In the genomic region with DNA sequence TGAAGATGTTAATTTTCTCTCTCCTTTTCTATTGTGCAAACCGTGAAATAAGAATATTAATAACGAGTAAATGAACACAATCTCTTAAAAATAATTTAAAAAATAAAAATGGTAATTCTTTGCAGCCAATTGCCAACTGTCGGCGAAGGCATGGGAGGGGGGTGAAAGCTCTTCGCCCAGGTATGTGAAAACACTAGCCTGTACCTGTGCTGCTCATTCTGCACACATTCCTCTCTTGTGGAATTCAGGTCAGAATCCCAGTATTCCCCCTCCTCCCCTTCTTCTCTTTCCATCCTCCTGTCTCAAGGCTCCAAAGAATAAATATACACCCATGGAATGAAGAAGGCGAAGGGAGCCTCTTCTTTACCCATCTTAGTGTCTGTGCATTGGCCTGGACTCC, we compare ENCODE assay signal across 25 mouse cellular contexts. TPM values are rescaled to one million over a fixed set of nuclear protein-coding genes. Genes with fewer than 3 reads are reported as not detected.
DNase-seq lines count a peak whose midpoint lies in the region; ATAC-seq and TF ChIP-seq lines count a peak whose summit lies in the region.
"Had no signal": no experiment of that assay in that cellular context is flagged by ENCODE, and none has a peak within 500 bp of the region (broad histone marks: within the 10 kb centered on the region; RNA-seq: fewer than 3 reads in every experiment).

No protein-coding gene starts in this region.

- no peak for TF ChIP-seq CTCF in lung, postnatal 0 days (IDR thresholded peaks at IDR 0.05)

- 71% methylated on average over 6 of the region's 6 CpGs for WGBS in heart, embryonic 10.5 days
- 80% methylated on average over 6 of the region's 6 CpGs for WGBS in heart, embryonic 12.5 days
- 64% methylated on average over 6 of the region's 6 CpGs for WGBS in lung, embryonic 15.5 days
- 60% methylated on average over 6 of the region's 6 CpGs for WGBS in lung, postnatal 0 days

- H3K4me1 ChIP-seq in heart, embryonic 10.5 days, result peaks cover 6% of the 10 kb centered on the region; the same call in 1 of the 2 replicates
- 0 out of 2 replicates have a peak, but pooled peaks cover 8% of the 10 kb centered on the region for H3K4me1 ChIP-seq in heart, embryonic 12.5 days (replicated peaks)
- H3K4me1 ChIP-seq in lung, embryonic 15.5 days, result no peaks in the 10 kb centered on the region
- no peaks in the 10 kb centered on the region for H3K4me1 ChIP-seq in lung, postnatal 0 days (ENCODE audit: insufficient read depth, low read depth, low read length)
- H3K4me1 ChIP-seq: embryonic facial prominence, embryonic 10.5 days; embryonic facial prominence, embryonic 12.5 days; forebrain, embryonic 13.5 days had no signal

- no peak overlapping the region for H3K9ac ChIP-seq in heart, embryonic 12.5 days
- H3K9ac ChIP-seq in lung, embryonic 15.5 days, result no peak overlapping the region
- H3K9ac ChIP-seq in lung, postnatal 0 days (replicated peaks; ENCODE audit: low read depth), result no peak overlapping the region
- H3K9ac ChIP-seq: embryonic facial prominence, embryonic 12.5 days; forebrain, embryonic 13.5 days had no signal

- no peak for TF ChIP-seq EP300 in lung, postnatal 0 days (IDR thresholded peaks at IDR 0.05)

- DNase-seq in heart, embryonic 10.5 days (ENCODE audit: low spot score), result no peak
- no peak for DNase-seq in heart, postnatal 25 days (ENCODE audit: low spot score)
- no peak for DNase-seq in heart, postnatal 4 days
- no peak for DNase-seq in lung, adult 18-20 months
- DNase-seq in lung, postnatal 0 days (ENCODE audit: low spot score), result peak; percentile 10
- DNase-seq in lung, postnatal 36 days, result no peak
- DNase-seq: adrenal gland, adult 8-10 months; adrenal gland, postnatal 14 days; adrenal gland, postnatal 36 days; B cell, adult 2 months; cerebellum, adult 11-12 months; cerebellum, adult 2 months; cerebellum, adult 9-10 months; cerebellum, postnatal 10 days; cerebellum, postnatal 25 days had no signal

- no peaks in the 10 kb centered on the region for H3K9me3 ChIP-seq in heart, embryonic 10.5 days
- H3K9me3 ChIP-seq in heart, embryonic 12.5 days (replicated peaks), result no peaks in the 10 kb centered on the region
- H3K9me3 ChIP-seq in lung, embryonic 15.5 days, result no peaks in the 10 kb centered on the region
- no peaks in the 10 kb centered on the region for H3K9me3 ChIP-seq in lung, postnatal 0 days (ENCODE audit: low read length)
- H3K9me3 ChIP-seq: embryonic facial prominence, embryonic 10.5 days; embryonic facial prominence, embryonic 12.5 days; forebrain, embryonic 13.5 days; G1E had no signal

- intact Hi-C loops in heart, postnatal 25 days (cut with DNase I), result no loop called here

- H3K27me3 ChIP-seq in heart, embryonic 10.5 days (ENCODE audit: insufficient read depth, poor library complexity, severe bottlenecking), result no peaks in the 10 kb centered on the region
- H3K27me3 ChIP-seq in heart, embryonic 12.5 days (replicated peaks), result no peaks in the 10 kb centered on the region
- no peaks in the 10 kb centered on the region for H3K27me3 ChIP-seq in lung, embryonic 15.5 days
- H3K27me3 ChIP-seq in lung, postnatal 0 days (replicated peaks; ENCODE audit: insufficient read depth, low read length), result no peaks in the 10 kb centered on the region
- H3K27me3 ChIP-seq: CH12.LX; embryonic facial prominence, embryonic 12.5 days; forebrain, embryonic 13.5 days; Patski had no signal

- no peak overlapping the region for H3K4me3 ChIP-seq in heart, embryonic 10.5 days
- H3K4me3 ChIP-seq in heart, embryonic 12.5 days, result no peak overlapping the region
- no peak overlapping the region for H3K4me3 ChIP-seq in lung, embryonic 15.5 days
- H3K4me3 ChIP-seq in lung, postnatal 0 days (ENCODE audit: low read depth, low read length), result no peak overlapping the region
- H3K4me3 ChIP-seq: embryonic facial prominence, embryonic 10.5 days; embryonic facial prominence, embryonic 12.5 days; forebrain, embryonic 13.5 days had no signal

- no peak for ATAC-seq in heart, embryonic 12.5 days (ENCODE audit: insufficient number of reproducible peaks, low FRiP score)
- ATAC-seq in lung, embryonic 15.5 days (ENCODE audit: borderline replicate concordance, extremely low read depth, low FRiP score, low TSS enrichment), result no peak
- peak; percentile 62; the same call in 1 of the 2 replicates for ATAC-seq in lung, postnatal 0 days
- ATAC-seq: activated CD4-positive, CD25-positive, alpha-beta regulatory T cell, adult 4 months; CD4-positive, CD25-positive, alpha-beta regulatory T cell, adult 4 months; forebrain, embryonic 13.5 days; Patski had no signal

- peak overlapping the region; percentile 7; the same call in 1 of the 2 replicates for H3K27ac ChIP-seq in heart, embryonic 10.5 days
- H3K27ac ChIP-seq in heart, embryonic 12.5 days (ENCODE audit: poor library complexity, severe bottlenecking), result no peak overlapping the region
- peak overlapping the region; percentile 47; the same call in 1 of the 2 replicates for H3K27ac ChIP-seq in lung, embryonic 15.5 days
- H3K27ac ChIP-seq in lung, postnatal 0 days (ENCODE audit: low read length), result no peak overlapping the region
- H3K27ac ChIP-seq: embryonic facial prominence, embryonic 10.5 days; embryonic facial prominence, embryonic 12.5 days; forebrain, embryonic 13.5 days had no signal

- H3K36me3 ChIP-seq in heart, embryonic 10.5 days, result no peaks in the 10 kb centered on the region
- no peaks in the 10 kb centered on the region for H3K36me3 ChIP-seq in heart, embryonic 12.5 days
- no peaks in the 10 kb centered on the region for H3K36me3 ChIP-seq in lung, embryonic 15.5 days
- no peaks in the 10 kb centered on the region for H3K36me3 ChIP-seq in lung, postnatal 0 days (ENCODE audit: insufficient read depth, low read length)
- H3K36me3 ChIP-seq: embryonic facial prominence, embryonic 10.5 days; embryonic facial prominence, embryonic 12.5 days; G1E had no signal

- H3K4me2 ChIP-seq in heart, embryonic 12.5 days, result peak overlapping the region; percentile 19; the same call in 1 of the 2 replicates
- no peak overlapping the region for H3K4me2 ChIP-seq in lung, embryonic 15.5 days
- no peak overlapping the region for H3K4me2 ChIP-seq in lung, postnatal 0 days (replicated peaks; ENCODE audit: low read depth, low read length)
- H3K4me2 ChIP-seq: embryonic facial prominence, embryonic 12.5 days; forebrain, embryonic 13.5 days had no signal

RNA-seq across cellular contexts. Expression of gene Col4a6, which starts 37.1 kb away (rescaled TPM):
- polyA plus RNA-seq in heart, embryonic 10.5 days (2016; fragmentation: Nextera tagmentation; extraction: Ambion mirVana), result 7.0 and 9.0 TPM in 2 replicates
- total RNA-seq in heart, postnatal 25 days (2021), result 1 to 10 TPM; 2.6 to 3.5 TPM
- 12.8 and 13.3 TPM in 2 replicates for polyA plus RNA-seq in heart, embryonic 12.5 days (2016; fragmentation: Nextera tagmentation; extraction: Ambion mirVana)
- total RNA-seq in heart, postnatal 4 days (2021), result 1 to 10 TPM; 4.5 to 5.5 TPM
- polyA plus RNA-seq in lung, embryonic 15.5 days (2015; fragmentation: Nextera tagmentation; extraction: Ambion mirVana), result 7.3 and 8.2 TPM in 2 replicates
- polyA plus RNA-seq in lung, postnatal 0 days (2015; fragmentation: Nextera tagmentation; extraction: Ambion mirVana), result 1.6 and 2.1 TPM in 2 replicates
- total RNA-seq: G1E had no signal
- polyA plus RNA-seq: activated CD4-positive, CD25-positive, alpha-beta regulatory T cell, adult 4 months; CD4-positive, CD25-positive, alpha-beta regulatory T cell, adult 4 months; G1E had no signal

RNA-seq across cellular contexts. Expression of gene Col4a5, which starts 38.4 kb away (rescaled TPM):
- 31.2 and 49.2 TPM in 2 replicates for polyA plus RNA-seq in heart, embryonic 10.5 days (2016; fragmentation: Nextera tagmentation; extraction: Ambion mirVana)
- total RNA-seq in heart, postnatal 25 days (2021), result 10 to 100 TPM; 44.0 to 53.8 TPM
- 72.1 and 76.3 TPM in 2 replicates for polyA plus RNA-seq in heart, embryonic 12.5 days (2016; fragmentation: Nextera tagmentation; extraction: Ambion mirVana)
- 10 to 100 TPM; 62.6 to 63.3 TPM for total RNA-seq in heart, postnatal 4 days (2021)
- polyA plus RNA-seq in lung, embryonic 15.5 days (2015; fragmentation: Nextera tagmentation; extraction: Ambion mirVana), result 27.9 and 30.4 TPM in 2 replicates
- 18.1 and 22.0 TPM in 2 replicates for polyA plus RNA-seq in lung, postnatal 0 days (2015; fragmentation: Nextera tagmentation; extraction: Ambion mirVana)
- total RNA-seq: CH12.LX, G1E had no signal
- polyA plus RNA-seq: activated CD4-positive, CD25-positive, alpha-beta regulatory T cell, adult 4 months; CD4-positive, CD25-positive, alpha-beta regulatory T cell, adult 4 months; G1E had no signal

Comparison
In these comparisons a context has a peak if more than half of its experiments do, and no peak if none do; other contexts are left out.
1. H3K27ac ChIP-seq: peak in heart, embryonic 10.5 days (single experiment) and lung, embryonic 15.5 days (single experiment); none in heart, embryonic 12.5 days (single experiment) and lung, postnatal 0 days (single experiment).